Mouse (Mus musculus): ENCODE measurements around the gene P2rx6. TPM values are rescaled to one million over a fixed set of nuclear protein-coding genes. Genes with fewer than 3 reads are reported as not detected.
A peak's percentile ranks its signal among the peaks of the same experiment; 100 is the strongest.

Gene P2rx6
- 0.25 TPM in 1 of 2 replicates, not detected in the other for polyA plus RNA-seq (2011; ENCODE audit: insufficient read depth, insufficient read length, low read depth, missing spikeins)

DNA sequence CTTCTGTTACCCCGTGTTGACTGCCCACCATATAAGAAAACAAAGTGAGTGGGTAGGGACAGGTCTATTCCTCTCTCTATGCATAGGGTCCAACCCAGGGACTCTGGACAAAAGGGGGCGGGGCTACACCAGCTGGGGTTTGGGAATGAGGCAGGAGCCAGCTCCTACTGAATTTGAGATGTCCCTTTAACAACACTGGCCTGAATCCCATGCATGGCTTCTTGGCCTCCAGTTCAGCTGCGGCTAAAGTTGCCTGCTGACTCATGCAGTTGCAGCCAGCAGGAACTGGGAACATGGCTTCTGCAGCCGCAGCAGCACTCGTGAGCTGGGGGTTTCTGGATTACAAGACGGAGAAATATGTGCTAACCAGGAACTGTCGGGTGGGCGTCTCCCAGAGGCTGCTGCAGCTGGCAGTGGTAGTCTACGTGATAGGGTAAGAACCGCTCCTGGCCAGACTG, at the start of gene P2rx6:
Gene P2rx6 (plus strand): TSS at position 135 of the 458 bp plus-strand sequence.
- no peaks in the 10 kb centered on the region for H3K4me1 ChIP-seq (ENCODE audit: control insufficient read depth, insufficient read depth, low read length)

DNA sequence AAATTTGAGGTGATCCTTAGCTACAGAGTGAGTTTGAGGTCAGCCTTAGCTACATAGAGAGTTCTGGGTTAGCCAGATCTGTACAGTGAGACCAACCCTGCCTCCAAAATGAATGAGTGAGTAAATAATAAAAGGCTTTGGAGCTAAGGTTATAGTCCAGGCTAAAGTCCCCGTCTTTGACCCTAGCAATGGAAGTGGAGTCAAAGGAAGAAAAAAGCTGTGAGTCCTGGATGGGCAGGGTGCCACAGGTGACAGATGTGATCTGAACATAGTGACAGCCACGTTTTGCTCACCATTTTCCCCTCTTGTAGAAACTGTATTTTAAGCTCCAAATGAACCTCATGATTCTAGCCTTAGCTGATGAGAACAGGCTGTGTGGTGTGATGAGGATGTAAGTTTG, 42.8 kb upstream of the P2rx6 start:
- no peaks in the 10 kb centered on the region for H3K27me3 ChIP-seq (ENCODE audit: control insufficient read depth, insufficient read depth, low read length, poor library complexity, severe bottlenecking)
- 0 out of 2 replicates have a peak, but pooled peaks cover 3% of the 10 kb centered on the region for H3K36me3 ChIP-seq (ENCODE audit: control insufficient read depth, insufficient read depth, low read length, poor library complexity, severe bottlenecking)
- H3K9ac ChIP-seq (ENCODE audit: low read depth, poor library complexity, severe bottlenecking): no peak overlapping the region

More for the DNA sequence above, at the start of gene P2rx6:
- no peak for TF ChIP-seq CTCF (IDR thresholded peaks at IDR 0.05; ENCODE audit: low read depth, low read length)
- no peak for TF ChIP-seq POLR2A (IDR thresholded peaks at IDR 0.05; ENCODE audit: insufficient read depth, low read length)
- no peak for TF ChIP-seq EP300 (IDR thresholded peaks at IDR 0.05; ENCODE audit: insufficient read depth, low read depth, low read length)
- Histone ChIP-seq H3K36me3 (ENCODE audit: control insufficient read depth, insufficient read depth, low read length, poor library complexity, severe bottlenecking) (no peaks in the 10 kb centered on the region), H3K4me3 (ENCODE audit: low read depth, low read length) (peak within 1 kb of the TSS; percentile 66), H3K27me3 (ENCODE audit: control insufficient read depth, insufficient read depth, low read length, poor library complexity, severe bottlenecking) (no peaks in the 10 kb centered on the region), H3K27ac (ENCODE audit: insufficient read depth, low read length) (no peak within 1 kb of the TSS), H3K9ac (ENCODE audit: low read depth, poor library complexity, severe bottlenecking) (no peak within 1 kb of the TSS), H3K9me3 (replicated peaks; ENCODE audit: control insufficient read depth, insufficient read depth, low read length, poor library complexity, severe bottlenecking) (no peaks in the 10 kb centered on the region)

DNA sequence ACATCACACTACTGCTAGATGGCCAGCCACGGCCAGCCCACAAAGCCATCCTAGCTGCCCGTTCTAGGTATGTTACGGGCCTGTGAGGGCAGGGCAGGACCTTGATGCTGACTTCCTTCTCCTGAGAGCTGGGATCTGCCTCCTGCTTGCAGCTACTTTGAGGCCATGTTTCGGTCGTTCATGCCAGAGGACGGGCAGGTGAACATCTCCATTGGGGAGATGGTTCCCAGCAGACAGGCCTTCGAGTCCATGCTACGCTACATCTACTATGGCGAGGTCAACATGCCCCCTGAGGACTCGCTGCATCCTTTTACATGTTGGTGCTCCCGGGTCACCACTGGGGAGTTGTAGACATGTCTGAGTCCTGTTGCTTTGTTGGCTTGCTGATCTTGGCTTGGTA, 37.5 kb upstream of the P2rx6 start:
- H3K4me1 ChIP-seq (ENCODE audit: control insufficient read depth, insufficient read depth, low read length): no peaks in the 10 kb centered on the region
- no peak overlapping the region for H3K9ac ChIP-seq (ENCODE audit: low read depth, poor library complexity, severe bottlenecking)
- no peak overlapping the region for H3K27ac ChIP-seq (ENCODE audit: insufficient read depth, low read length)
- H3K4me3 ChIP-seq (ENCODE audit: low read depth, low read length): no peak overlapping the region
- peaks cover 3% of the 10 kb centered on the region; the same call in 1 of the 2 replicates for H3K36me3 ChIP-seq (ENCODE audit: control insufficient read depth, insufficient read depth, low read length, poor library complexity, severe bottlenecking)
- no peaks in the 10 kb centered on the region for H3K27me3 ChIP-seq (ENCODE audit: control insufficient read depth, insufficient read depth, low read length, poor library complexity, severe bottlenecking)
- no peak for TF ChIP-seq EP300 (IDR thresholded peaks at IDR 0.05; ENCODE audit: insufficient read depth, low read depth, low read length)
- no peak for TF ChIP-seq CTCF (IDR thresholded peaks at IDR 0.05; ENCODE audit: low read depth, low read length)
- no peak for TF ChIP-seq POLR2A (IDR thresholded peaks at IDR 0.05; ENCODE audit: insufficient read depth, low read length)
- H3K9me3 ChIP-seq (replicated peaks; ENCODE audit: control insufficient read depth, insufficient read depth, low read length, poor library complexity, severe bottlenecking): no peaks in the 10 kb centered on the region

More for the DNA sequence above, 42.8 kb upstream of the P2rx6 start:
- H3K9me3 ChIP-seq (replicated peaks; ENCODE audit: control insufficient read depth, insufficient read depth, low read length, poor library complexity, severe bottlenecking): no peaks in the 10 kb centered on the region
- TF ChIP-seq CTCF (IDR thresholded peaks at IDR 0.05; ENCODE audit: low read depth, low read length) (no peak), POLR2A (IDR thresholded peaks at IDR 0.05; ENCODE audit: insufficient read depth, low read length) (no peak), EP300 (IDR thresholded peaks at IDR 0.05; ENCODE audit: insufficient read depth, low read depth, low read length) (no peak)
- no peak overlapping the region for H3K27ac ChIP-seq (ENCODE audit: insufficient read depth, low read length)
- no peaks in the 10 kb centered on the region for H3K4me1 ChIP-seq (ENCODE audit: control insufficient read depth, insufficient read depth, low read length)
- H3K4me3 ChIP-seq (ENCODE audit: low read depth, low read length): no peak overlapping the region

DNA sequence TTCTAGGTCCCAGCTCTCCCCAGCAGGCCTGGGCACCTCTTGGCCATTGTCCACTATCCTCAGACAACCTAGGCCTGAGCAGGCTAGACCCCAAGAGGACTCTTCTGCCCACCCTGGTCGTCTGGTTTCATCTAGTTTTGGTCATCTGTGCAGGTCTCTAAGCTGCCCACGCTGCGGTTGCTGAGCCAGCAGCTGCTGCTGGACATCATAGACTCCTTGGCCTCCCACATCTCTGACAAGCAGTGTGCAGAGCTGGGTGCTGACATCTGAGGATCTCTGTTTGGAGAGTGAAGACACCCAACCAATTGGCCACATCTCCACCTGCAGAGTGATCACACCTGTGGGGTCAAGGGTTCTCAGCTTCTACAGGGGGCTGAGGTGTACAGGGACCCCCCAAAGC, 36.2 kb upstream of the P2rx6 start:
- TF ChIP-seq POLR2A (IDR thresholded peaks at IDR 0.05; ENCODE audit: insufficient read depth, low read length) (no peak), CTCF (IDR thresholded peaks at IDR 0.05; ENCODE audit: low read depth, low read length) (no peak), EP300 (IDR thresholded peaks at IDR 0.05; ENCODE audit: insufficient read depth, low read depth, low read length) (no peak)
- Histone ChIP-seq H3K4me1 (ENCODE audit: control insufficient read depth, insufficient read depth, low read length) (no peaks in the 10 kb centered on the region), H3K4me3 (ENCODE audit: low read depth, low read length) (no peak overlapping the region), H3K9me3 (replicated peaks; ENCODE audit: control insufficient read depth, insufficient read depth, low read length, poor library complexity, severe bottlenecking) (no peaks in the 10 kb centered on the region), H3K9ac (ENCODE audit: low read depth, poor library complexity, severe bottlenecking) (no peak overlapping the region), H3K27me3 (ENCODE audit: control insufficient read depth, insufficient read depth, low read length, poor library complexity, severe bottlenecking) (no peaks in the 10 kb centered on the region), H3K36me3 (ENCODE audit: control insufficient read depth, insufficient read depth, low read length, poor library complexity, severe bottlenecking) (peaks cover 3% of the 10 kb centered on the region; the same call in 1 of the 2 replicates), H3K27ac (ENCODE audit: insufficient read depth, low read length) (no peak overlapping the region)

DNA sequence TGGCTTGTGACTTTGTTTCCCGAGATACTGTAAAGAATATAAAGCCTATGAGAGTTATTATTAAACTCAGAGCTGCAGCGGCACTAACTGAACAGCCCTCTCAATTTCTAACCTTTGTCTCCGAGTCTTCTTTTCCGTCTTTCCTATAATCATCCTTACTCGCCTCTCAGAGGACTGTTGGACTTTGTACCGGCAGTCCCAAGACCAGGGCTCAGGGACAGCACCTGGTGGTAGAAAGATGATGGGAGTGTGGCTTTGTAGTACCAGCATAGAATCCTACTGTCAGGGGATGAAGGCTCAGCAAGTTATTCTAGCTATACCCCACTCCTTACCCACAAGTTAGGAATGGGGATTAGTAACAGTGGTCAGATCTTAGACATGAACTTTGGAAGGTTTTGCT, 35.5 kb upstream of the P2rx6 start:
- no peaks in the 10 kb centered on the region for H3K9me3 ChIP-seq (replicated peaks; ENCODE audit: control insufficient read depth, insufficient read depth, low read length, poor library complexity, severe bottlenecking)
- peaks cover 3% of the 10 kb centered on the region; the same call in 1 of the 2 replicates for H3K36me3 ChIP-seq (ENCODE audit: control insufficient read depth, insufficient read depth, low read length, poor library complexity, severe bottlenecking)
- H3K4me1 ChIP-seq (ENCODE audit: control insufficient read depth, insufficient read depth, low read length): no peaks in the 10 kb centered on the region
- H3K9ac ChIP-seq (ENCODE audit: low read depth, poor library complexity, severe bottlenecking): no peak overlapping the region
- no peak overlapping the region for H3K4me3 ChIP-seq (ENCODE audit: low read depth, low read length)
- no peak overlapping the region for H3K27ac ChIP-seq (ENCODE audit: insufficient read depth, low read length)
- no peaks in the 10 kb centered on the region for H3K27me3 ChIP-seq (ENCODE audit: control insufficient read depth, insufficient read depth, low read length, poor library complexity, severe bottlenecking)
- TF ChIP-seq POLR2A (IDR thresholded peaks at IDR 0.05; ENCODE audit: insufficient read depth, low read length) (no peak), EP300 (IDR thresholded peaks at IDR 0.05; ENCODE audit: insufficient read depth, low read depth, low read length) (no peak)

DNA sequence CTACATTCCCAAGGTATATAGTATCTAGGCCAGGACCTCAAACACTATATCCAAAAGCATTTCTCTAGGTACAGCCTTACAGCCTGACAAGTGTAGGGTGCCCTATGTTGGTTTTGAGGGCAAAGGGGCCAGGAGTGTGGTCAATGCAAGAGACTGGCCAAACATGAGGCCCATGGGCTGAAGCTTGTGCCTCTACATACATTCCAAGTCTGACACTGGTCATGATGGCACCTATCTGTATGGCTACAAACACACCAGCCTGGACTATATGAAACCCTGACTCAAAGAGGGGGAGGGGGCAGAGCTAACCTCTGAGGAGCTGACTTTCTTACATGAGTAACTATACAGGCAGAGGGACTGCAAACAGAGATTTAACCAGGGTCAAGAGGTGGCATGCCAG, 34.1 kb upstream of the P2rx6 start:
- TF ChIP-seq CTCF (IDR thresholded peaks at IDR 0.05; ENCODE audit: low read depth, low read length) (no peak), EP300 (IDR thresholded peaks at IDR 0.05; ENCODE audit: insufficient read depth, low read depth, low read length) (no peak), POLR2A (IDR thresholded peaks at IDR 0.05; ENCODE audit: insufficient read depth, low read length) (no peak)
- Histone ChIP-seq H3K36me3 (ENCODE audit: control insufficient read depth, insufficient read depth, low read length, poor library complexity, severe bottlenecking) (no peaks in the 10 kb centered on the region; the same call in 1 of the 2 replicates), H3K9ac (ENCODE audit: low read depth, poor library complexity, severe bottlenecking) (no peak overlapping the region), H3K4me1 (ENCODE audit: control insufficient read depth, insufficient read depth, low read length) (peaks cover 2% of the 10 kb centered on the region), H3K27me3 (ENCODE audit: control insufficient read depth, insufficient read depth, low read length, poor library complexity, severe bottlenecking) (no peaks in the 10 kb centered on the region), H3K9me3 (replicated peaks; ENCODE audit: control insufficient read depth, insufficient read depth, low read length, poor library complexity, severe bottlenecking) (no peaks in the 10 kb centered on the region), H3K4me3 (ENCODE audit: low read depth, low read length) (no peak overlapping the region), H3K27ac (ENCODE audit: insufficient read depth, low read length) (no peak overlapping the region)

All from ES-Bruce4 (cell line).